Mouse (Mus musculus): ENCODE measurements around the gene Mfn2.
"Not testable (repeated sequence)": the region's sequence is repeated elsewhere in the genome, so short reads cannot be mapped to it uniquely, and the experiment has no call there.

Gene Mfn2

GRCm38 (mm10) chr4:147875852-147876575 is 28.5 kb downstream of the Mfn2 start:
- in situ Hi-C loops (cut with MboI; ENCODE audit: unreplicated experiment in 2 of 2) = no loop called here

GRCm38 (mm10) chr4:147869238-147869637 is 35.3 kb downstream of the Mfn2 start:
- in situ Hi-C loops (cut with MboI; ENCODE audit: unreplicated experiment in 2 of 2) = loop anchor here in 1 of 2 experiments (5.0 kb wide), 1 partner anchor 33 kb away; the partner anchor contains the start of gene Mfn2

GRCm38 (mm10) chr4:147868450-147869031 is 36.0 kb downstream of the Mfn2 start, which contains the start of the genes Miip and Fv1:
Gene Miip (minus strand): TSS chr4:147868816.
Gene Fv1 (plus strand): TSS chr4:147868979.
- in situ Hi-C loops (cut with MboI; ENCODE audit: unreplicated experiment in 2 of 2) = loop anchor here in 1 of 2 experiments (5.0 kb wide), 1 partner anchor 34 kb away; the partner anchor contains the start of gene Mfn2

DNA sequence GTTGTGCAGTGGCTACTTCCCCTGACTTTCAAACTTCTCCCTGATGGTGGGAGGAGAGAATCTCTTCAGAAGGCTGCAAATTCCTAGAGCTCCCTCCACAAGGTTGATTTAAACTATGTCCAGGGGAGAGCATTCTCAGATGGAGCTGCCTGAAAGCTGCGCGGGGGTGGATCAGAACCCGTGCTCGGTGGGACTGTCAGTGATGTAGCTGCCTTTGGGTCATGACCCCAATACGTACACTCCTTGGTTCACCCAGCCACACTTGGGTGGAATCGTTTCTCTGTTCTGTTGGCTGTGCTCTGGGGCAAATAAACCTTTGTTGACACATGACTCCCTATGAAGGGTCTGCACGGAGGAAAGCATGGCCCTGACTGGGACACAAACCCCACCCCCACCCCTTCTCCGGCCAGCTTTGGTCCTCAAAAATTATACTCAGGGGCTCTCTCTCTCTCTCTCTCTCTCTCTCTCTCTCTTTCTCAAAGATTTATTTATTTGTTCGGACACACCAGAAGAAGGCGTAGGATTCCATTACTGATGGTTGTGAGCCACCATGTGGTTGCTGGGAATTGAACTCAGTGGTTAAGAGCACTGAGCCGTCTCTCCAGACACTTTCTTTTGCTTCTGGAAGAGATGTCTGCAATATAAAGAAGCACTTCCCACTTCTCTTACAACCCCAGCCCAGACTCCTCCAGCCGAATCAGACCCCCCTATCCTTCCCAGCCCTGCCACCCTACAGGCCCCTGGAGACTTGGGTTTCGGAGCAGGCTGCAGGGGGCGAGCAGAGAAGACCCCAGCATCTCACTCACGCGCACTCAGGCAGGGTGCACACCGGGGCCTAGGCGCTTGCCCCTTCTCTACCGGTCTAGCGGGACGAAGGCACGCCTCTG is 36.7 kb downstream of the Mfn2 start:
- in situ Hi-C loops (cut with MboI; ENCODE audit: unreplicated experiment in 2 of 2) = loop anchor here in 1 of 2 experiments (5.0 kb wide), 1 partner anchor 34 kb away; the partner anchor contains the start of gene Mfn2

DNA sequence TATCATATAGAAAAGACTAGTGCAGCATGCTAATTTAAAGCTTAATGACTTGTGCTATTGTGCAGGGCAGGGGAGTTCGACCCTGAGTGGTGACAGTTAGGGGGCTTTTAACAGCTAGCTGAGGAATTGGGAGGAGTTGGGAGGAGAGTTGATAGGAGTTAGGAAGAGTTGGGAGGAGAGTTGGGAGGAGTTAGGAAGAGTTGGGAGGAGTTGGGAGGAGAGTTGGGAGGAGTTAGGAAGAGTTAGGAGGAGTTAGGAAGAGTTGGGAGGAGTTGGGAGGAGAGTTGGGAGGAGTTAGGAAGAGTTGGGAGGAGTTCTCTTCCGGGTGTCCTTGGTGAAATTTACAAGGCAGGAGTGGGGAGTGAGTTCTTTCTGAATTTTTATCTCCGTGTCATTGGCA is 37.7 kb downstream of the Mfn2 start:
- in situ Hi-C loops (cut with MboI; ENCODE audit: unreplicated experiment in 2 of 2) = loop anchor here in 1 of 2 experiments (5.0 kb wide), 1 partner anchor 36 kb away; the partner anchor contains the start of gene Mfn2

GRCm38 (mm10) chr4:147866056-147866455 is 38.4 kb downstream of the Mfn2 start:
- in situ Hi-C loops (cut with MboI; ENCODE audit: unreplicated experiment in 2 of 2) = loop anchor here in 1 of 2 experiments (5.0 kb wide), 1 partner anchor 36 kb away; the partner anchor contains the start of gene Mfn2

- in situ Hi-C loops (cut with MboI; ENCODE audit: unreplicated experiment in 2 of 2) = loop anchor here in 1 of 2 experiments (5.0 kb wide), 1 partner anchor 37 kb away; the partner anchor contains the start of gene Mfn2
Observed at GRCm38 (mm10) chr4:147865651-147866050, 38.9 kb downstream of the Mfn2 start.

DNA sequence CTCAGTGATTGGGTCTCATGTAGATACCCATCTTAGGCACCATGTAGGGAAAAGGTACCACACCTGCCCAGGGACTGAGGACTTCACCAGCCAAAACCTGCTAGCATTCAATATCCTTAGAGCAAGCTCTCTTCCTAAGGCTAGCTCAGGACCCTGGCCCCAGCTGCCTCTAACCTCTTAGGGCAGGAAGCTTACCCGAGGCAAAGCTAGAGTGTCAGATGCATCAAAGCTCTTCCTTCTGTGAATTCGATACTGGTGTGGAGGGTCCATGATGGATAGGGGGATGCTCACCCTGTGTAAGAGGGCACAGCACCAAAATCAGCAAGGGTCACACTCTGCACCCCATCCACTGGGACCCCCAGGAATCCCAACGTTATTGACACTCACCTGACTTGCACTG is 42.5 kb downstream of the Mfn2 start:
- in situ Hi-C loops (cut with MboI; ENCODE audit: unreplicated experiment in 2 of 2) = no loop called here

DNA sequence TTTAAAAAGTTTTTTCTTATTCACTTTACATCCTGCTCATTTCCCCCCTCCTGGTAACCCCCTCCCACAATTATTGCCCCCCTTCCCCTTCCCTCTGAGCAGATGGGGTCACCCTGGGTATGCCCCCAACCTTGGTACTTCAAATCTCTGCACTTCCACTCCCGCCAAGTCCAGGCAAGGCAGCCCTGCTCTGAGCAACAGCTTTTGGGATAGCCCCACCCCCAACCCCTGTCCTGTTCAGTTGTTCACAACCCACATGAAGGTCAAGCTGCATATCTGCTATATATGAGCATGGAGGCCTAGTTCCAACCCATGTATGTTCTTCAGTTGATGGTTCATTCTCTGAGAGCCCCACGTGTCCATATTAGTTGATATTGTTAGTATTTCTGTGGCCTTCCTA is 53.7 kb downstream of the Mfn2 start:
- in situ Hi-C loops (cut with MboI; ENCODE audit: unreplicated experiment in 2 of 2) = loop anchor here in 1 of 2 experiments (10.0 kb wide), 1 partner anchor 46 kb away; the partner anchor contains the start of gene Zfp984

- in situ Hi-C loops (cut with MboI; ENCODE audit: unreplicated experiment in 2 of 2) = no loop called here
Observed at GRCm38 (mm10) chr4:147848584-147848991, 55.9 kb downstream of the Mfn2 start.

DNA sequence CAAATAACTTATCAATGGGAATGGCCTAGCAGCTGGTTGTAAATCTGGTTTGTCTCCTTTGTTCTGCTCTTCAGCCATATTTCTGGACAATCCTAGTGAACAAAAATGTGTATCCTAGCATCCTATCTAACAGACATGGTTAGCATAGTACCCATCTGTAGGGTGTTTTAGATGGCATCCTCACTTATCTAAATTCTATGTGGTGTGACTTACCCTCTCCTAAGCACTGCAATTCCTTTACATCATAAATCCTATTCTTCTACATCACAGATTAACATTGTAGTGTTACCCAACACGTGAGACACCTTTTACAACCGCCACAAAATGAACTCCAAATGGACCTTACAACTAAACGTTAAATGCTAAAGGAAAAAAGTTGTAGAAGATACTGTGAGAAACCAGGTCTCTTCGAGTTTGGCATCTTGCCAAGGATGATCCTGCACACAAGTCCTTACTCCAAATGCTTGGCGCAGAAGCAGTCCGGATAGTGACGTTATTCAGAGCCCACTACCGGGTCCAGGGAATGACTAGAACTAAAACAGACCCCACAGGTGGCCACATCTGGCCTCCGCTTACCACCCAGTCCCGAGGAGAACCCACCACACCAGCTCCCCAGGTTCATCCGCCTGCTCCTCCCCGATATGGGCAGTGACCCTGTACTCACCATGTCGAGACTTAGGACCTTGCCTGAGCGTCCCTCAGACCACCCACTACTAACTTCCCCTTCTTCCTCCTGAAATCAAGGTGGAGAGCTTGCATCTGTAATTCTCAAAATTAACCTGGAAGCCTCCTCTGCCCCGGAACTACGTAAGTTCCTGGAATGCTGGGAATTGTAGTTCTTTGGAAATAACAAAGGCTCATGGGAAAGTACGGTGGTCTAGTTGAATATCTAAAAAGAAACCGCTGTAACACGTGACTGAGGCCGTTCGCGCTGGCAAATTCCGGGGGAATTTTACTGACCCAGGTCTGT is 56.6 kb downstream of the Mfn2 start, which contains the start of gene Zfp933:
TSS of gene Zfp933 (minus strand) at position 753 of the 970 bp plus-strand sequence.
- in situ Hi-C loops (cut with MboI; ENCODE audit: unreplicated experiment in 2 of 2) = no loop called here

GRCm38 (mm10) chr4:147842871-147843270 is 61.6 kb downstream of the Mfn2 start:
- in situ Hi-C loops (cut with MboI; ENCODE audit: unreplicated experiment in 2 of 2) = no loop called here

- in situ Hi-C loops (cut with MboI; ENCODE audit: unreplicated experiment in 2 of 2) = not testable (repeated sequence)
Observed at GRCm38 (mm10) chr4:147839282-147839681, 65.2 kb downstream of the Mfn2 start.

- in situ Hi-C loops (cut with MboI; ENCODE audit: unreplicated experiment in 2 of 2) = no loop called here
Observed at GRCm38 (mm10) chr4:147824389-147824788, 80.1 kb downstream of the Mfn2 start.

Measured in v-Abl transformed pro-B cells (cell line).